Mouse (Mus musculus) adrenal gland, postnatal 36 days (tissue): ENCODE measurements around the gene Plekhm2. TPM values are rescaled to one million over a fixed set of nuclear protein-coding genes. Genes with fewer than 3 reads are reported as not detected.

ENCODE experiments used
- DNase-seq, 2 experiments: peaks; one replicate each; pipeline ENCODE4 v3.0.0; 2021; ENCODE audit warnings: mixed read lengths in 1 of 2
- total RNA-seq, 2 experiments: library from RNA; stranded (reverse); gene quantifications; 2 replicates each; pipeline ENCODE4 v1.2.3; 2021

The Plekhm2 gene
- total RNA-seq, 2 experiments from 2014 or later, result 46.0 to 65.8 TPM

- peak; percentile 70 to 76 for DNase-seq
Measured at GRCm38 (mm10) chr4:141605861-141606260, 58.8 kb downstream of the Plekhm2 start, which contains the start of gene Fblim1. Fblim1 (minus strand) TSS chr4:141606096.

- DNase-seq, result no peak
Measured at GRCm38 (mm10) chr4:141605421-141605820, 59.3 kb downstream of the Plekhm2 start.

- peak in 1 of 2 experiments; percentile 56 for DNase-seq
Measured at GRCm38 (mm10) chr4:141604493-141604892, 60.2 kb downstream of the Plekhm2 start.

- no peak for DNase-seq
Measured at GRCm38 (mm10) chr4:141603921-141604320, 60.8 kb downstream of the Plekhm2 start.

GRCm38 (mm10) chr4:141602523-141603223 is 62.0 kb downstream of the Plekhm2 start:
- DNase-seq, result no peak

GRCm38 (mm10) chr4:141601148-141601862 is 63.4 kb downstream of the Plekhm2 start:
- DNase-seq, result peak in 1 of 2 experiments; percentile 42

GRCm38 (mm10) chr4:141600364-141600763 is 64.3 kb downstream of the Plekhm2 start:
- no peak for DNase-seq

GRCm38 (mm10) chr4:141599251-141600141 is 65.2 kb downstream of the Plekhm2 start:
- peak in 1 of 2 experiments; percentile 35 for DNase-seq

GRCm38 (mm10) chr4:141598894-141599250 is 65.8 kb downstream of the Plekhm2 start:
- DNase-seq, result no peak

- no peak for DNase-seq
Measured at GRCm38 (mm10) chr4:141598199-141598893, 66.4 kb downstream of the Plekhm2 start.

GRCm38 (mm10) chr4:141596700-141597328 is 67.9 kb downstream of the Plekhm2 start:
- DNase-seq, result no peak

GRCm38 (mm10) chr4:141595605-141596268 is 69.0 kb downstream of the Plekhm2 start:
- DNase-seq, result no peak

- no peak for DNase-seq
Measured at GRCm38 (mm10) chr4:141595138-141595537, 69.6 kb downstream of the Plekhm2 start.

GRCm38 (mm10) chr4:141591547-141591946 is 73.2 kb downstream of the Plekhm2 start:
- DNase-seq, result peak; percentile 39 to 48

GRCm38 (mm10) chr4:141583919-141584318 is 80.8 kb downstream of the Plekhm2 start:
- no peak for DNase-seq

- DNase-seq, result no peak
Measured at GRCm38 (mm10) chr4:141581051-141581450, 83.6 kb downstream of the Plekhm2 start.

- DNase-seq, result peak in 1 of 2 experiments; percentile 25
Measured at GRCm38 (mm10) chr4:141578833-141579232, 85.9 kb downstream of the Plekhm2 start.

- DNase-seq, result no peak
Measured at GRCm38 (mm10) chr4:141576877-141577276, 87.8 kb downstream of the Plekhm2 start.

GRCm38 (mm10) chr4:141576404-141576803 is 88.3 kb downstream of the Plekhm2 start:
- no peak for DNase-seq
